Mouse (Mus musculus): ENCODE data around the gene Skida1.

GRCm38 (mm10) chr2:18053243-18053950 lies 4.5 kb upstream of the Skida1 start:
- TF ChIP-seq CTCF (IDR thresholded peaks at IDR 0.05) (no peak), EP300 (IDR thresholded peaks at IDR 0.05) (no peak)
